Mouse (Mus musculus): Measurements from ENCODE around the gene Map4k3.

- TF ChIP-seq CTCF (IDR thresholded peaks at IDR 0.05; ENCODE audit: low read depth) (no peak), EP300 (IDR thresholded peaks at IDR 0.05; ENCODE audit: low read depth) (no peak)
Measured at GRCm38 (mm10) chr17:80777581-80777980, 49.3 kb upstream of the Map4k3 start.

Measured in liver, postnatal 0 days (tissue).